7 mouse cellular contexts compared by ENCODE assay signal in genomic region chr19:32376886-32377535, GRCm38 (mm10). TPM values are rescaled to one million over a fixed set of nuclear protein-coding genes. Genes with fewer than 3 reads are reported as not detected.
DNase-seq lines count a peak whose midpoint lies in the region; ATAC-seq and TF ChIP-seq lines count a peak whose summit lies in the region.

No protein-coding gene starts in this region.

- ATAC-seq in forebrain, embryonic 15.5 days (replicated peaks), result no peak

- no peaks in the 10 kb centered on the region for H3K36me3 ChIP-seq in spleen, adult 2 months (ENCODE audit: control insufficient read depth, insufficient read depth, low read length)
- no peaks in the 10 kb centered on the region for H3K36me3 ChIP-seq in embryonic facial prominence, embryonic 10.5 days (replicated peaks)
- H3K36me3 ChIP-seq in splenic B cell, adult 2 months (ENCODE audit: control insufficient read depth, insufficient read depth, low read length, poor library complexity, severe bottlenecking), result no peaks in the 10 kb centered on the region
- no peaks in the 10 kb centered on the region for H3K36me3 ChIP-seq in forebrain, embryonic 15.5 days

- TF ChIP-seq POLR2A in spleen, adult 2 months (IDR thresholded peaks at IDR 0.05; ENCODE audit: low read depth, low read length), result no peak

- H3K27me3 ChIP-seq in spleen, adult 2 months (ENCODE audit: control insufficient read depth, insufficient read depth, low read length), result no peaks in the 10 kb centered on the region
- H3K27me3 ChIP-seq in embryonic facial prominence, embryonic 10.5 days (replicated peaks; ENCODE audit: low read depth, poor library complexity, severe bottlenecking), result no peaks in the 10 kb centered on the region
- H3K27me3 ChIP-seq in splenic B cell, adult 2 months (ENCODE audit: control insufficient read depth, insufficient read depth, low read length, poor library complexity, severe bottlenecking), result no peaks in the 10 kb centered on the region
- no peaks in the 10 kb centered on the region for H3K27me3 ChIP-seq in forebrain, embryonic 15.5 days

- TF ChIP-seq CTCF in spleen, adult 2 months (IDR thresholded peaks at IDR 0.05; ENCODE audit: extremely low read depth, insufficient read depth, insufficient read length, insufficient replicate concordance), result no peak

- H3K9me3 ChIP-seq in embryonic facial prominence, embryonic 10.5 days, result no peaks in the 10 kb centered on the region
- H3K9me3 ChIP-seq in forebrain, embryonic 15.5 days, result no peaks in the 10 kb centered on the region

- no peak overlapping the region for H3K9ac ChIP-seq in forebrain, embryonic 15.5 days (replicated peaks)

- intact Hi-C loops in heart, postnatal 25 days (cut with DNase I), result no loop called here

- no peak overlapping the region for H3K4me3 ChIP-seq in spleen, adult 2 months (ENCODE audit: extremely low read depth, insufficient read depth, insufficient read length)
- no peak overlapping the region for H3K4me3 ChIP-seq in embryonic facial prominence, embryonic 10.5 days
- no peak overlapping the region for H3K4me3 ChIP-seq in forebrain, embryonic 15.5 days

- DNase-seq in spleen, adult 2 months (ENCODE audit: low read depth in 1 of 2, low spot score in 2 of 2), result peak; percentile 27 to 31
- DNase-seq in spleen, postnatal 4 days (ENCODE audit: low spot score in 2 of 2), result no peak
- DNase-seq in embryonic facial prominence, embryonic 10.5 days (ENCODE audit: low spot score), result no peak
- DNase-seq in heart, postnatal 25 days (ENCODE audit: low spot score), result peak; percentile 52
- peak; percentile 77 for DNase-seq in splenic B cell, adult 2 months (ENCODE audit: low read depth, low spot score)
- DNase-seq in right cerebral cortex, postnatal 10 days (ENCODE audit: low spot score in 2 of 2), result no peak

- H3K4me1 ChIP-seq in spleen, adult 2 months (ENCODE audit: control insufficient read depth, insufficient read depth, insufficient read length), result peaks cover 17% of the 10 kb centered on the region
- peaks cover 44% of the 10 kb centered on the region for H3K4me1 ChIP-seq in embryonic facial prominence, embryonic 10.5 days
- H3K4me1 ChIP-seq in forebrain, embryonic 15.5 days, result peaks cover 10% of the 10 kb centered on the region

- 28% methylated on average over 7 of the region's 7 CpGs for WGBS in spleen, adult 2 months
- 59% methylated on average over 7 of the region's 7 CpGs for WGBS in embryonic facial prominence, embryonic 10.5 days
- WGBS in forebrain, embryonic 15.5 days, result 68% methylated on average over 7 of the region's 7 CpGs

- H3K27ac ChIP-seq in spleen, adult 2 months (ENCODE audit: insufficient read depth, low read length), result no peak overlapping the region; the same call in 1 of the 2 replicates
- peak overlapping the region; percentile 59 for H3K27ac ChIP-seq in embryonic facial prominence, embryonic 10.5 days (replicated peaks)
- no peak overlapping the region for H3K27ac ChIP-seq in forebrain, embryonic 15.5 days (replicated peaks)

- no peak overlapping the region for H3K4me2 ChIP-seq in forebrain, embryonic 15.5 days (replicated peaks)

RNA-seq across cellular contexts. Expression of gene Sgms1, which starts 12.5 kb away (rescaled TPM):
- 15.6 and 15.8 TPM in 2 replicates for polyA plus RNA-seq in spleen, adult 2 months (2012; rRNA removed)
- polyA plus RNA-seq in embryonic facial prominence, embryonic 10.5 days (2016; fragmentation: Nextera tagmentation; extraction: Ambion mirVana), result 15.2 and 16.6 TPM in 2 replicates
- 10 to 100 TPM; 55.8 to 59.0 TPM for total RNA-seq in heart, postnatal 25 days (2021)
- 14.5 and 15.7 TPM in 2 replicates for polyA plus RNA-seq in forebrain, embryonic 15.5 days (2015; fragmentation: Nextera tagmentation; extraction: Ambion mirVana)

Comparison
In these comparisons a context has a peak if more than half of its experiments do, and no peak if none do; other contexts are left out.
1. DNase-seq: peak in spleen, adult 2 months (2 of 2), heart, postnatal 25 days (single experiment) and splenic B cell, adult 2 months (single experiment); none in spleen, postnatal 4 days (0 of 2), embryonic facial prominence, embryonic 10.5 days (single experiment) and right cerebral cortex, postnatal 10 days (0 of 2).